Mouse (Mus musculus) brain, adult 10 weeks (tissue): ENCODE data around the gene Ppp2r3d. TPM values are rescaled to one million over a fixed set of nuclear protein-coding genes. Genes with fewer than 3 reads are reported as not detected.

Source experiments
- polyA plus RNA-seq: library from polyadenylated mRNA; stranded (reverse); fragments of 350-450 nt; fragmentation: Illumina TruSeq; extraction: RNeasy Lipid Tissue Mini Kit (QIAGEN cat#74804); gene quantifications from one replicate; pipeline ENCODE4 v1.2.3, GENCODE M21; 2015; ENCODE audit warnings: low read depth, low replicate concordance

Gene Ppp2r3d
- 60.4 TPM for polyA plus RNA-seq

GRCm38 (mm10) chr9:124476096-124476902 lies at the start of gene Ppp2r3d:
Gene Ppp2r3d, minus strand, starts transcription at chr9:124476898.

GRCm38 (mm10) chr9:124493693-124494092 lies 17.0 kb upstream of the Ppp2r3d start, which contains the start of gene Gm21836:
Gene Gm21836, minus strand, starts transcription at chr9:124493793.

Other genes starting within 250 kb of the Ppp2r3d start
- 23.5 TPM for gene 2010315B03Rik, start 164.2 kb downstream of the Ppp2r3d start, polyA plus RNA-seq
- not detected for gene Gm21836, start 16.9 kb upstream of the Ppp2r3d start, polyA plus RNA-seq